Mouse (Mus musculus) heart, adult 2 months (tissue): ENCODE data around the gene Camta1.

Source experiments
- EP300 ChIP-seq: fragments of 200-500 bp; IDR thresholded peaks from 2 replicates; pipeline ENCODE4 v1.6.1; 2011; ENCODE audit warnings: low read depth, low read length, control low read depth; ENCODE audit not compliant: insufficient read depth
- POLR2A ChIP-seq: fragments of 200-500 bp; IDR thresholded peaks from 2 replicates; pipeline ENCODE4 v1.6.1; 2011; ENCODE audit warnings: mild to moderate bottlenecking, low read depth, low read length, control low read depth; ENCODE audit not compliant: insufficient read depth

DNA sequence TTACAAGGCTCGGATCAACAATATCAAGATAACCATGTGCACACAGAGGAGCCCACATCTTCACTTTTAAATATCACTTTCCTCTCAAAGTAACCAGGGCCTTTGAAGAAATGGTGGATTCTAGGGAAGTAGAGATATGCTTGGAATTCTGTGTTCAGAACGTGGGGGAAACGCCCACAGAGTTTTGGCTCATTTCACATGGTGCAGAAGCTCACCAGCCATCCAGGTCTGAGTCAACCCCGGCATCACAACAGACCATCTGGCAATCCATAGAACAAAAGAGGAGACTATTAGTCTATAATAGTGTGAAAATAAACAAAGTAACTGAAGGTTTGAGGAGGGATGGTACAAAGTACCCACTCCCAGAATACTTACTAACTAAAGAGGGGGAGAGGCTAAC, 626.7 kb downstream of the Camta1 start:
- TF ChIP-seq POLR2A (no peak), EP300 (no peak)
